Mouse (Mus musculus) embryonic facial prominence, embryonic 13.5 days (tissue): ENCODE results near the gene Bbs9. TPM values are rescaled to one million over a fixed set of nuclear protein-coding genes. Genes with fewer than 3 reads are reported as not detected.

Experiments
- ATAC-seq: fragments of 200-750 bp; cut with Nextera tagmentation; 2 replicates; pipeline ENCODE4 v1.8.0; 2017; ENCODE audit warnings: low read depth; ENCODE audit not compliant: insufficient number of reproducible peaks, insufficient read depth, low FRiP score, low TSS enrichment
- H3K27ac ChIP-seq: fragments of 300-500 bp; sonication (generic); 2 replicates; pipeline ENCODE4 v1.5.1; 2015; ENCODE audit warnings: moderate library complexity, mild to moderate bottlenecking, inconsistent platforms
- H3K27me3 ChIP-seq: fragments of 300-500 bp; sonication (generic); 2 replicates; pipeline ENCODE4 v1.6.1; 2015; ENCODE audit warnings: mild to moderate bottlenecking, inconsistent platforms
- H3K36me3 ChIP-seq: fragments of 300-500 bp; sonication (generic); 2 replicates; pipeline ENCODE4 v1.6.1; 2015; ENCODE audit warnings: mild to moderate bottlenecking, inconsistent platforms
- H3K4me1 ChIP-seq: fragments of 300-500 bp; sonication (generic); 2 replicates; pipeline ENCODE4 v1.6.1; 2015; ENCODE audit warnings: inconsistent platforms
- H3K4me2 ChIP-seq: fragments of 300-500 bp; sonication (generic); 2 replicates; pipeline ENCODE4 v1.6.1; 2015; ENCODE audit warnings: moderate library complexity, mild to moderate bottlenecking, inconsistent platforms
- H3K4me3 ChIP-seq: fragments of 300-500 bp; sonication (generic); 2 replicates; pipeline ENCODE4 v1.5.1; 2015; ENCODE audit warnings: mild to moderate bottlenecking, inconsistent platforms
- H3K9ac ChIP-seq: fragments of 300-500 bp; sonication (generic); 2 replicates; pipeline ENCODE4 v1.6.1; 2015; ENCODE audit warnings: mild to moderate bottlenecking, inconsistent platforms
- H3K9me3 ChIP-seq: fragments of 300-500 bp; sonication (generic); 2 replicates; pipeline ENCODE4 v1.6.1; 2016; ENCODE audit warnings: inconsistent platforms
- whole genome bisulfite sequencing: fragments of 180-500 bp; shearing (Covaris S2); methylation state at CpG from one replicate; pipeline ENCODE4 v1.1.7; 2015; ENCODE audit warnings: mixed read lengths; 5-methylcytosine and 5-hydroxymethylcytosine counted together
- polyA plus RNA-seq: library from polyadenylated mRNA; unstranded; fragments of >200 nt; fragmentation: Nextera tagmentation; extraction: Ambion mirVana; gene quantifications from 2 replicates; pipeline ENCODE4 v1.2.1, GENCODE M21; 2015

Bbs9 gene
- polyA plus RNA-seq, 1 experiment from 2014 or later: 13.8 TPM

DNA sequence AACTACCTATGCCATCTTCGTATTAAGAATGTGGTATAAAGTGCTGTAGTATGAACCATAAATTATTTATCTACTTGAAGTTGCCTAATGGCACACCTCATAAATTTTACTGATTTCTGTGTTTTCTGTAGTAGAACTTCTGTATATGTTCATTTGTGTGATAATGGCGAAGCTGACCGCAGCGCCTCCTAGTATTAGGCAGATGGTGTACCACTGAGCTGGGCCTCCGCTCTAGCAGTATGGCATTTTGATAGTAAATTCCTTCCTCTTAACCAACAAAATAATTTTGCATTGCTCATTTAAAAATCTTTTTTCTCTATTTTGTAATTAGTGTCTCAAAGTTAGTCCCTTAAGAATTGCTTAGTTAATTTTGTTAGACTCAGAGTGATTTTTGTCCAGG, 117.5 kb downstream of the Bbs9 start:
- Histone ChIP-seq H3K27ac (no peak overlapping the region), H3K9me3 (peaks cover 3% of the 10 kb centered on the region; the same call in 1 of the 2 replicates), H3K27me3 (no peaks in the 10 kb centered on the region), H3K9ac (no peak overlapping the region), H3K4me2 (no peak overlapping the region), H3K36me3 (no peaks in the 10 kb centered on the region), H3K4me1 (no peaks in the 10 kb centered on the region; the same call in 1 of the 2 replicates), H3K4me3 (no peak overlapping the region)
- ATAC-seq: no peak
- 95% methylated on average over 5 of the region's 5 CpGs for WGBS

DNA sequence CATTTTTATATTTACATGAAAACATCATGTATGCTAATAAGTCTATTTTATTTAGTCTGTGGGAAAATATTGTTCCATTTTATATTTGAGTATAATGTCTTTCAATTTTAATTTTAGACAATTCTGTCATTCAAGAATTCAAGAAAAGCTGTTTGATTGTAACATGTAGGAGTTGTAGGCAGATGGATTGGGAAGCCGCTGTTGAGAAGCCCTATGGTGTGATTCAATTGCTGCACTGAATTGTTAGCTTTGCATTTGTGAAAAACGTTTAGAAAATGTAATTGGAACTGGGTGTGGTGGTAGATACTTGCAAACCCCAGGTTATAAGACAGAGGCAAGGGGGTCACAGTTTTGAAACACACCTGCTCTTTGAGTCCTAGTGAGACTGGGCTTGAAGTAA, 121.1 kb downstream of the Bbs9 start:
- Histone ChIP-seq H3K9me3 (no peaks in the 10 kb centered on the region), H3K27ac (no peak overlapping the region), H3K9ac (no peak overlapping the region), H3K36me3 (no peaks in the 10 kb centered on the region), H3K4me1 (no peaks in the 10 kb centered on the region; the same call in 1 of the 2 replicates), H3K4me2 (no peak overlapping the region), H3K4me3 (no peak overlapping the region), H3K27me3 (no peaks in the 10 kb centered on the region)
- no peak for ATAC-seq
- 54% methylated on average over 2 of the region's 2 CpGs for WGBS

DNA sequence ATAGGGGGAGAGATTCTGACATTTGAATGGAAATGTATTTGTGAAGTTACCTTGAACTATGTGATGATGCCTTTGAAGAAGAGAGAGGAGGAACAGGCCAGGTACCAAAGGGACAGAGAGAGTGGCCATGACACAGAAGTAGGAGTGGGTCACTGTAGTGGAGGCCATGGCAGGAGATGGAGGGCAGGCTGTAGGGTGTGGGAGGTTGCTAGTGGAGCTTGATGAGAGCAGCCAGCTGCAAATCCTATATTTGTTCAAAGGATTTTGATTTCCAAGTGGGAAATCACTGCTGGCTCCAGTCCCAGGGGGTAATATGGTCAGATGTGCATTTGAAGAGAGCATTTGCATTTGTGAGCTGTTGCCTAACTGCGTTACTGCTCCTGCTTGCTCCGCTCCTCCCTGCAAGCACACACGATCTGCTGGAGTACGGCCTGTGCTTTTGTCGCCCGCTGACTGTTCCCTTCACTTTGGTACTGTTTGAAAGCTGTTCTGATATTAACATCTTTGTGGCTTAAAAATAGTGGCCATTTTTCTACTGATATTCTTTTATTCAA, 137.8 kb downstream of the Bbs9 start:
- 74% methylated on average over 6 of the region's 6 CpGs for WGBS
- Histone ChIP-seq H3K9ac (no peak overlapping the region), H3K4me2 (no peak overlapping the region), H3K9me3 (0 out of 2 replicates have a peak, but pooled peaks cover 2% of the 10 kb centered on the region), H3K27me3 (no peaks in the 10 kb centered on the region), H3K4me3 (no peak overlapping the region), H3K36me3 (no peaks in the 10 kb centered on the region), H3K4me1 (peaks cover 3% of the 10 kb centered on the region; the same call in 1 of the 2 replicates), H3K27ac (no peak overlapping the region)
- ATAC-seq: no peak

DNA sequence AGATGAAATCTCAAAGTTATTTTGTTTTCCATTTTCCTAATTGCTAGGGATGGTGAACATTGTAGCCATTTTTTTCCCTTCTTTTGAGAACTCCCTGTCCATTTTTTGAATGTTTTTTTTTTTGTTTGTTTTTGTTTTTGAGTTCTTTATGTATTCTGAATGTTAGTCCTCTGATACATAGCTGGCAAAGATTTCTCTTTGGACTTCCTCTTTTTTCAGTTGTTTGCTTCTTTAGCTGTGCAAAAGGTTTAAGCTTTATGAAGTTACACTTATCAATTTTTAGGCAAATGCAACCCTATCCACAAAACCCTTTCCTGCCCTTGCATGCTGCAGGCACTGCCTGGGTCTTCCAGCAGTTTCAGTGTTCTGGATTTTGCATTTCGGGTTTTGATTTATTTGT, 143.7 kb downstream of the Bbs9 start:
- 72% methylated on average over 1 of the region's 1 CpGs for WGBS
- no peak overlapping the region for H3K4me3 ChIP-seq
- no peak for ATAC-seq
- H3K9ac ChIP-seq: no peak overlapping the region
- H3K36me3 ChIP-seq: no peaks in the 10 kb centered on the region
- 0 out of 2 replicates have a peak, but pooled peaks cover 2% of the 10 kb centered on the region for H3K9me3 ChIP-seq
- H3K27me3 ChIP-seq: no peaks in the 10 kb centered on the region
- no peak overlapping the region for H3K4me2 ChIP-seq
- H3K27ac ChIP-seq: no peak overlapping the region
- H3K4me1 ChIP-seq: 0 out of 2 replicates have a peak, but pooled peaks cover 5% of the 10 kb centered on the region

DNA sequence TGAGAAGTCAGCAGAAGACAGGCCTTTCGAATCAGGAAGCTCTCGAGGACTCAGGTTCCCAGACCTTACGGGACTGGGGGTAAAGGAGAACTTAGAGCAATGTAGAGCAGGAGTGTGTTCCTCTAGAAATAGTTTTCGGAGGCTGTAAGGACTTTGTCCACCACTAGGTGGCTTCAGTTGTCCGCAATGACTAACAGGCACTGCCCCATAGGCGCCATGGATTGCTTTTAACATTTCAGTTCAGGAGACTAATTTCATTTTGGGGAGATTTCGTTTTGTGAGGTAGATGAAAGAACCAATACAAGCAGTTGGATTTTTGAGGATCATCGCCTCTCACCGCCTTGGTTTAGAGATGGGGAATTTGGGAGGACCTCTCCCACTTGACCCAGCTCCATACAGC, 149.5 kb downstream of the Bbs9 start:
- H3K27me3 ChIP-seq: no peaks in the 10 kb centered on the region
- no peak overlapping the region for H3K27ac ChIP-seq
- 0 out of 2 replicates have a peak, but pooled peaks cover 5% of the 10 kb centered on the region for H3K4me1 ChIP-seq
- no peak overlapping the region for H3K4me2 ChIP-seq
- no peak for ATAC-seq
- no peaks in the 10 kb centered on the region for H3K36me3 ChIP-seq
- no peak overlapping the region for H3K9ac ChIP-seq
- no peaks in the 10 kb centered on the region for H3K9me3 ChIP-seq
- no peak overlapping the region for H3K4me3 ChIP-seq
- 42% methylated on average over 9 of the region's 9 CpGs for WGBS

DNA sequence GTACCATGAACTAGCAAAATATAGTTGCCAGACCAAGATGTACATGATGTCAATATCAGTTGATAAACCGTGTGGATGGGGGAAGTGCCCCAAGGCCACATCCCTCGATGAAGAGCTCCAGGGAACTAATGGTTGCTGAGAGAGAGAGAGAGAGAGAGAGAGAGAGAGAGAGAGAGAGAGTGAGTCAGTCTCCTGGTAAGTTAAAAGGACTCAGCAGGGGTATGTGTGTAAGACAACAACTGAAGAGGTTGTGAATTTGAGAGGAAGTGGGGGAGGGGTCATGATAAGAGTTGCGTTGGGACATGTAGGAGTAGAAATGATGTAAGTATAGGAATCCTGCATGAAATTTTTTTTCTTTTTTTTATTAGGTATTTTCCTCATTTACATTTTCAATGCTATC, 150.5 kb downstream of the Bbs9 start:
- Histone ChIP-seq H3K4me3 (no peak overlapping the region), H3K9me3 (no peaks in the 10 kb centered on the region)
- 87% methylated on average over 3 of the region's 3 CpGs for WGBS

DNA sequence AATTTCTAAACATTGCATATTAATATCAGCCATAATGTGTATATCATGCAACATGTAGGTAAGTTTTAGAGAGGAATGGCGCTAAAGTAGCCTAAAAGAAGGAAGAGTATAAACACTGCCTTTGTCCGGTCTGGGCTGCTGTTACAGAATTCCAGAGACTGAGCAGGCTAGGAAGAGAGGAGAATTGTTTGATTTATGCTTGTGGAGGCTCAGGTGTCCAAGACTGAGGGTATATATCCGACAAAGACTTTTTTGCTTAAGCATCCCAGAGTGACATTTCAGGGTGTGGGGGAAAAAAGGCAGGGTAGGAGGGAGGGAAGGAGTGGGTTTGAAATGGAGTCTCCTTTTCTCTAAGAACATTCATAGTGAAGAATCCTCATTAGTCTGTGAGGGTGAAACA, 152.4 kb downstream of the Bbs9 start:
- Histone ChIP-seq H3K4me2 (no peak overlapping the region), H3K4me3 (no peak overlapping the region), H3K9ac (no peak overlapping the region), H3K9me3 (no peaks in the 10 kb centered on the region), H3K27me3 (no peaks in the 10 kb centered on the region), H3K27ac (no peak overlapping the region), H3K4me1 (no peaks in the 10 kb centered on the region; the same call in 1 of the 2 replicates), H3K36me3 (no peaks in the 10 kb centered on the region)
- 74% methylated on average over 3 of the region's 3 CpGs for WGBS
- no peak for ATAC-seq

More for the DNA sequence above, 150.5 kb downstream of the Bbs9 start:
- Histone ChIP-seq H3K27ac (no peak overlapping the region), H3K4me1 (0 out of 2 replicates have a peak, but pooled peaks cover 5% of the 10 kb centered on the region), H3K9ac (no peak overlapping the region), H3K4me2 (no peak overlapping the region), H3K36me3 (no peaks in the 10 kb centered on the region), H3K27me3 (no peaks in the 10 kb centered on the region)
- ATAC-seq: no peak

DNA sequence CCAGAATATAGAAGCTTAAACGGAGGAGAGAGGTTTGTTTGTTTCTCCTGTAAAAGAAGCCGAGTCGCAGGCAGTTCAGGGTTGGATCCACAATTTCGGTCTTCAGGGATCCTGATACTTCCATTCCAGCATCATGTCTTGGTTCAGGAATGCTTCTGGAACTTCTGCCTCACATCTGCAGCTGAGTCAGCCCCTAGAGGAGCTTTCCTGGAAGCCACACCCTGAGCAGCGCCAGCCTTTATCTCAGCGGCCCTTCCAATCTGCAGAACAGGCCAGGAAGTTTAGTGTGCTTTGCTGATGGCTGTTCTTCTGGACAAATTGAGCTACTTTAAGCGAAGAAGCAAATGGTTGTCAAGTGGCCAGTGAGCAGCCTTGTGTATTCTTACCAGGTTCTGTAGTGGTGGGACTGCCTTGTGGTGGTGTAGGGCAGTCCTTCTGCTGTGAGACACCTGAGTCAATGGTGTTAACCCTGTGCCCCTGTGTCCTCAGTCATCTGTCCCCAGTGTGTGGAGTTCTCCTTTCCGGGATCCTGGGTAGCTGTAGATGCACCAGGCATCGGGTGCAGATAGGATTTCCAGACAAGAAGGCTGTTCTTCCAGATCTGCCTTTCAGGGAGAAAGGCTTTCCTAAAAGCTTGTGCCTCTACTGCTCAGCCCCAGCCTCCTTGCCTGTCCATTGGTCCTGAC, 157.4 kb downstream of the Bbs9 start:
- Histone ChIP-seq H3K9me3 (no peaks in the 10 kb centered on the region), H3K4me1 (no peaks in the 10 kb centered on the region; the same call in 1 of the 2 replicates), H3K36me3 (no peaks in the 10 kb centered on the region), H3K4me3 (no peak overlapping the region), H3K4me2 (no peak overlapping the region), H3K9ac (no peak overlapping the region), H3K27me3 (no peaks in the 10 kb centered on the region), H3K27ac (no peak overlapping the region)
- no peak for ATAC-seq
- WGBS: 88% methylated on average over 9 of the region's 9 CpGs

DNA sequence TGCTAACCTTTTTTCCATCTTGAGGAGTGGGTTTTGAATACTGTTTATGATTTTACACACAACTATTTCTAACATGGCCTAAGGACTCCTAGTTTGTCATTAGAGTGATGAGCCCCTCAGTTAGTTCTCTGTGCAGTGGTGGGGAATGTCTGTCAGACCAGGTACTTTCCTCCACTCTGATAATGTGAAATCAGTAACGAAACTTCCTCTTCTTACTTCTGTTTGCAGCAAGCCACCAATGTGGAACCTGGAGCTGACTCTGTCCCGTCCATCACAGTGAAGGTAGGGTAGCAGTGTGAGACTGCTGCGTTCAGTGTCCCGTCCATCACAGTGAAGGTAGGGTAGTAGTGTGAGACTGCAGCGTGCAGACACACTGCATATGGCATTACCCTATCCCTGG, 163.0 kb downstream of the Bbs9 start:
- no peak overlapping the region for H3K9ac ChIP-seq
- no peaks in the 10 kb centered on the region for H3K9me3 ChIP-seq
- 93% methylated on average over 5 of the region's 5 CpGs for WGBS
- no peaks in the 10 kb centered on the region for H3K27me3 ChIP-seq
- H3K4me3 ChIP-seq: no peak overlapping the region
- 0 out of 2 replicates have a peak, but pooled peaks cover 7% of the 10 kb centered on the region for H3K4me1 ChIP-seq
- H3K4me2 ChIP-seq: no peak overlapping the region
- no peak overlapping the region for H3K27ac ChIP-seq
- H3K36me3 ChIP-seq: no peaks in the 10 kb centered on the region
- no peak for ATAC-seq

DNA sequence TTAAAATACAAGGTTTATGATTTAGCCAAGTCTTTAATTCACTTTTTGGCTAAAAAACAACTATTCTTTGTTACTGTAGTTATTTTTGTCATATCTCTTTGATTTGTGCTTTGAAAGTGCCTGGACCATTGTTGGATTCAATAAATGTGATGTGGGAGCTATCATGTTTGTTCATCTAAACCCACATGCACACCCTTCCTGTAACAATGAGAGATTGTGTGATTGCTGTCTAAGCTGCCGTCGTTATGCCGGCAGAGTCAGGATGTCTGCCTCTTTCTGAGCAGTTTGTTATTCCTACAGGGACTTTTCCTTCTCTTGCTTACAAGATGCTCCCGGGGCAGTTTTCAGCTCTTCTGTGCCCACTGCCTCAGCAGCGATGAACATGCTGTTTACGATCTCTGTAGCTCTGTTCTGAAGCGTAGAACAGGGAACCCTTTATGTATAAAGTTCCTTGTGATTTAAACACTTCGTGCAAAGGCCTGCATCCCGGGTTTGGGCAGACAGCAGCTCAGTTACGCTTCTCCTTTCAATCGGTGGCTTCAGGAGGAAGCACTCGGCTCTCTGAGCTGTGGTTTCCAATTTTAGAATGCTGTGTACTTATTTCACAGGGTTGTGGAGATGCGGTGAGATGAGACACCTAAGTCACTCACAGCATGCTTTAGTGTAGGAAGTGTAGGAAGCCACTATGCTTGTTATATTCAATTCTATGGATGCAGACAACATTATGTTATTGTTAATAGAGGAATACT, 165.3 kb downstream of the Bbs9 start:
- no peaks in the 10 kb centered on the region for H3K9me3 ChIP-seq
- no peak overlapping the region for H3K9ac ChIP-seq
- 18% methylated on average over 13 of the region's 13 CpGs for WGBS
- 0 out of 2 replicates have a peak, but pooled peaks cover 7% of the 10 kb centered on the region for H3K4me1 ChIP-seq
- ATAC-seq: 0 out of 2 replicates have a peak, but pooled peaks have one; percentile 20
- H3K27me3 ChIP-seq: no peaks in the 10 kb centered on the region
- H3K4me3 ChIP-seq: no peak overlapping the region
- H3K4me2 ChIP-seq: no peak overlapping the region
- H3K27ac ChIP-seq: peak overlapping the region; percentile 17; the same call in 1 of the 2 replicates
- no peaks in the 10 kb centered on the region for H3K36me3 ChIP-seq

DNA sequence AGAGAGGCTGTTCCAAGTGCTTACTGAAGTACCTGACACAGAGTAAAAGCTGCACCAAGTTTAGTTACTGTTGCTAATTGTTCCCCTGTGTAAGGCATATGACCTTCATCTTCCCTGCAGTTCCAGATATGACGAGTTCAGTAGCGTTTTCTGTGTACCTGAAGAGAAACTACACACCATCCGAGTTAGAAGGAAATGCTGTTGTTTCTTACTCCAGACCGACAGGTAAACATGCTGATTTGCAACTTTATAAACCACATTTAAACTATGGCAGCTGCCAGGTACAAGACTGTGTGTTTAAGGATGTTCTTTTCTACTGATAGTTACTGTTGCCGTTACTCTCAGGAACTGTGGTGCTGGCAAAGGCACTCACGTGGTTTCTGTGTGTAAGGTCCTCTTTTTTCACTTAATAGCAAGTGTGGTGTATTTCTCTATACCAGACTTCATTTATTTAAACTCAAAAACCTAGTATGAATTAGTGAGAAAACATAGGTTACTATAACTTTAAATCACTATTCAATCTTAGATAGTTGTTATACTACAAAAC, 170.4 kb downstream of the Bbs9 start:
- H3K9me3 ChIP-seq: no peaks in the 10 kb centered on the region
- no peak overlapping the region for H3K4me2 ChIP-seq
- H3K27ac ChIP-seq: no peak overlapping the region
- no peaks in the 10 kb centered on the region for H3K27me3 ChIP-seq
- no peak overlapping the region for H3K4me3 ChIP-seq
- no peak overlapping the region for H3K9ac ChIP-seq
- WGBS: 87% methylated on average over 6 of the region's 6 CpGs
- ATAC-seq: no peak
- no peaks in the 10 kb centered on the region for H3K4me1 ChIP-seq
- no peaks in the 10 kb centered on the region for H3K36me3 ChIP-seq
